Mouse (Mus musculus) limb, embryonic 11.5 days (tissue): ENCODE data around the gene Fgd5. TPM values are rescaled to one million over a fixed set of nuclear protein-coding genes. Genes with fewer than 3 reads are reported as not detected.

Experiments
- ATAC-seq: fragments of 200-750 bp; cut with Nextera tagmentation; 2 replicates; pipeline ENCODE4 v1.8.0; 2017; ENCODE audit warnings: low read depth; ENCODE audit not compliant: insufficient number of reproducible peaks, low FRiP score, low TSS enrichment
- DNase-seq: peaks from one replicate; pipeline ENCODE4 v3.0.0-alpha.2; 2015; ENCODE audit warnings: low spot score
- H3K27ac ChIP-seq: fragments of 300-500 bp; sonication (generic); replicated peaks from 2 replicates; pipeline ENCODE4 v1.5.1; 2014; ENCODE audit warnings: low read depth, mild to moderate bottlenecking, low read length
- H3K27me3 ChIP-seq: fragments of 300-500 bp; sonication (generic); 2 replicates; pipeline ENCODE4 v1.6.1; 2014; ENCODE audit warnings: mild to moderate bottlenecking, low read length, mixed read lengths; ENCODE audit not compliant: control insufficient read depth, insufficient read depth
- H3K36me3 ChIP-seq: fragments of 300-500 bp; sonication (generic); 2 replicates; pipeline ENCODE4 v1.6.1; 2014; ENCODE audit warnings: mild to moderate bottlenecking, low read length, moderate library complexity, mixed read lengths; ENCODE audit not compliant: control insufficient read depth, insufficient read depth
- H3K4me1 ChIP-seq: fragments of 300-500 bp; sonication (generic); 2 replicates; pipeline ENCODE4 v1.6.1; 2014; ENCODE audit warnings: low read length, mixed read lengths; ENCODE audit not compliant: control insufficient read depth, insufficient read depth
- H3K4me2 ChIP-seq: fragments of 300-500 bp; sonication (generic); 2 replicates; pipeline ENCODE4 v1.6.1; 2014; ENCODE audit warnings: low read depth, mild to moderate bottlenecking, moderate library complexity; ENCODE audit not compliant: severe bottlenecking
- H3K4me3 ChIP-seq: fragments of 300-500 bp; sonication (generic); 2 replicates; pipeline ENCODE4 v1.5.1; 2014; ENCODE audit warnings: low read depth, low read length
- H3K9ac ChIP-seq: fragments of 300-500 bp; sonication (generic); 2 replicates; pipeline ENCODE4 v1.6.1; 2014; ENCODE audit warnings: mild to moderate bottlenecking, low read length
- H3K9me3 ChIP-seq: fragments of 300-500 bp; sonication (generic); 2 replicates; pipeline ENCODE4 v1.6.1; 2016; ENCODE audit warnings: low read length; ENCODE audit not compliant: control insufficient read depth
- WGBS: fragments of 180-500 bp; shearing (Covaris S2); extraction: QIAGEN DNeasy Blood & Tissue Kit; methylation state at CpG from one replicate; pipeline ENCODE4 v1.1.7; 2014; 5-methylcytosine and 5-hydroxymethylcytosine counted together
- polyA plus RNA-seq: library from polyadenylated mRNA; unstranded; fragments of >200 nt; fragmentation: Nextera tagmentation; extraction: Ambion mirVana; gene quantifications from 2 replicates; pipeline ENCODE4 v1.2.1, GENCODE M21; 2014

Gene Fgd5
- polyA plus RNA-seq, 1 experiment from 2014 or later: 3.5 TPM

DNA sequence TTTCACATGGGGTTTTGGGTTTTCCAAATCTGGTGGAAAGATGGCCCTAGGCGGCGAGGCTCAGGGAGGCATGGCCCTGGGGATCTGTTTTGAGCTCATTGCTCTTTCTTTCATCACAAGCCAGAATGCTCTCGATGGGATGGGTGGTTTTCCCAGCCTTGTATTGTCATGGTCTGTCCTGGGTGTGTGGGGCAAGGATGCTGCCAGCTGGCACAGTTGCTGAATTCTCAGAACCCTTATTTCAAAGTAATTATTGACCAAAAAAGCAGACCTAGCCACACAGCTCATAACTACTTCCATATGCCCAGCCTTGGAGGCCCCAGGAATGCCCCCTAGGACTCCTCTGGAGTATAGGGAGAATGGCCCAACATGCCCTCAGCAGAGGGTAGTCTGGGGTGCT is 34.9 kb downstream of the Fgd5 start:
- H3K9me3 ChIP-seq: no peaks in the 10 kb centered on the region
- H3K27me3 ChIP-seq: no peaks in the 10 kb centered on the region
- WGBS: 83% methylated on average over 3 of the region's 3 CpGs
- H3K9ac ChIP-seq: no peak overlapping the region
- DNase-seq (no peak), ATAC-seq (no peak)
- no peak overlapping the region for H3K27ac ChIP-seq
- H3K36me3 ChIP-seq: no peaks in the 10 kb centered on the region
- no peak overlapping the region for H3K4me2 ChIP-seq
- H3K4me3 ChIP-seq: no peak overlapping the region
- 0 out of 2 replicates have a peak, but pooled peaks cover 2% of the 10 kb centered on the region for H3K4me1 ChIP-seq

DNA sequence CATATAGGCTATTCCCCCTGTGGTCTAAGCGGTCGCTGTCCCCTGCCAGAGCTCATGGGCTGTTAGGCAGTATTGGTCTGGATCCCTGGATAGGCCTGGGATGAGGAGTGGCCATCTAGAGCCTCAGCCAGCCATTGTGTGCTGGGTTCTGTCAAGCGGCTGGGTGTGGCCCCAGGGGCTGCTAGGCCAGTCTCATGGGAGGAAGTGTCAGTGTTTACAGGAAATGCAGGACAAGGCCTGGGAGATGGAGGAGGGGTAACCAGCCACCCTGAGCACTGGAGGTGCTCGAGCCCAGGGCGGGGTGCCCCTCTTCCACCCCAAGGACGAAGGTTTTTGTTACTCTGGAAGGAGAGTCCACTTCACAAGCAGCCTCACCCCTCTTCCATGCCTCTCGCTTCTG is 36.3 kb downstream of the Fgd5 start:
- Histone ChIP-seq H3K4me3 (no peak overlapping the region), H3K9me3 (no peaks in the 10 kb centered on the region), H3K9ac (no peak overlapping the region), H3K36me3 (no peaks in the 10 kb centered on the region), H3K4me2 (no peak overlapping the region), H3K4me1 (0 out of 2 replicates have a peak, but pooled peaks cover 2% of the 10 kb centered on the region), H3K27ac (no peak overlapping the region), H3K27me3 (no peaks in the 10 kb centered on the region)
- no peak for DNase-seq
- ATAC-seq: no peak
- WGBS: 70% methylated on average over 7 of the region's 7 CpGs

DNA sequence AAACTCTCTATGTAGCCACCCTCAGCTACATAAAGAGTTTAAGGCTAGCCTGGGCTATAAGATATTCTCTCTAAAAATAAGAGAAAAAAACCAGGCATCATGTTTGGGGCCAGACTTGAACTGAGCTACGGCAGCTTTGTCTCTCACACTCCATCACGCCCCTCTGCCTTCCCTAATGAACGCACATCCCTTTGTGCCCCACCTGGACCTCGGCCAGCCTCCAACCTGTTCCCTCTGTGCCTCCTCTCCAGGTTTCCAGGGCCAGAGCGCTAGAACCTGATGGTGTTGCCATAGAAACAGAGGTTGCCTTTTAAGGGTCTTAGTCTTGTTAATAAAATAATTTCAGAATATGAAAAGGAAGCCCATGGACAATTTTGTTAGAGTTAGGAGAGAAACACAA is 37.2 kb downstream of the Fgd5 start:
- no peak overlapping the region for H3K9ac ChIP-seq
- no peak for ATAC-seq
- 84% methylated on average over 5 of the region's 5 CpGs for WGBS

DNA sequence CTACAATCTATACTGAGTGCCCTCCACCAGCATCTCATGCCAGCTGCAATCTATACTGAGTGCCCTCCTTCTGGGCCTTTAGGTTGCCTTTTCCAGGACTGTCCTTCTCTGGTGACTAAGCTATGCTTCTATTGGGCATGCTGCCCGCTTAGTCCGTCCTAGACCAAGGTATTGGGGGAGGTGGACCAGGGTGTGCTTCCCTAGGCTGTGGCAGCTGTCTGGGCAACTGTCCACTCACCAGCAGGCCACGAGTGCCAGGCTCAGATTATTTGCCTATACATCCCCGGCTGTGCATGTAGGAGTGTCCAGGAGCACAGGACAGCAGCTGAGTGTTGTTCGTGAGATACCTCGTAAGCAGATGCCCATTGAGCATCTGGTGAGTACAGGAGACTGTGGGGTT is 38.1 kb downstream of the Fgd5 start:
- 0 out of 2 replicates have a peak, but pooled peaks cover 2% of the 10 kb centered on the region for H3K4me1 ChIP-seq
- H3K27ac ChIP-seq: no peak overlapping the region
- DNase-seq (no peak), ATAC-seq (no peak)
- no peak overlapping the region for H3K9ac ChIP-seq
- H3K27me3 ChIP-seq: no peaks in the 10 kb centered on the region
- H3K4me3 ChIP-seq: no peak overlapping the region
- H3K9me3 ChIP-seq: no peaks in the 10 kb centered on the region
- no peaks in the 10 kb centered on the region for H3K36me3 ChIP-seq
- WGBS: 85% methylated on average over 6 of the region's 6 CpGs
- H3K4me2 ChIP-seq: no peak overlapping the region

More for the DNA sequence above, 37.2 kb downstream of the Fgd5 start:
- H3K27ac ChIP-seq: no peak overlapping the region
- H3K27me3 ChIP-seq: no peaks in the 10 kb centered on the region
- H3K4me3 ChIP-seq: no peak overlapping the region
- no peaks in the 10 kb centered on the region for H3K36me3 ChIP-seq
- H3K4me1 ChIP-seq: 0 out of 2 replicates have a peak, but pooled peaks cover 2% of the 10 kb centered on the region
- no peak overlapping the region for H3K4me2 ChIP-seq
- no peak for DNase-seq
- H3K9me3 ChIP-seq: no peaks in the 10 kb centered on the region

DNA sequence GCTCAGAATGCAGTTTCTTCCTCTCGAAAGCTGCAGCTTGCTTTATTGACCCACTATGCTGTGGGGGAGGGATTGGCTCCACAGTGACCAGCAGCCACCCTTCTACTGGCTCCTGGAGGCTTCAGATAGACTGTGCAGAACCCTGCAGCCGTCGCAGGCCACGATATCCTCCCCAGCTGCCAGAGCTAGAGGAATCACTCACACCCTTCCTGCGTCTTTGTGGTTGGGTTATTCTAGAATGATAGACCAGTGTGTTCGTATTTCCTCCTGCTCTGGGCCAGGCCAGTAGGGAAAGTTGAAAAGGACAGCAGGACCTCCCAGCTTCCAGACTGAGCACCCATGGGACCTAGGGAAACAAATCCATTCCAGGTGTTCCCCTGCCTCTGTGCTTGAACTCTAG is 39.7 kb downstream of the Fgd5 start:
- 0 out of 2 replicates have a peak, but pooled peaks cover 2% of the 10 kb centered on the region for H3K4me1 ChIP-seq
- no peak for DNase-seq
- no peak overlapping the region for H3K9ac ChIP-seq
- no peak overlapping the region for H3K27ac ChIP-seq
- H3K9me3 ChIP-seq: no peaks in the 10 kb centered on the region
- no peak overlapping the region for H3K4me2 ChIP-seq
- 70% methylated on average over 6 of the region's 6 CpGs for WGBS
- no peaks in the 10 kb centered on the region for H3K36me3 ChIP-seq
- H3K4me3 ChIP-seq: no peak overlapping the region
- ATAC-seq: no peak
- no peaks in the 10 kb centered on the region for H3K27me3 ChIP-seq

DNA sequence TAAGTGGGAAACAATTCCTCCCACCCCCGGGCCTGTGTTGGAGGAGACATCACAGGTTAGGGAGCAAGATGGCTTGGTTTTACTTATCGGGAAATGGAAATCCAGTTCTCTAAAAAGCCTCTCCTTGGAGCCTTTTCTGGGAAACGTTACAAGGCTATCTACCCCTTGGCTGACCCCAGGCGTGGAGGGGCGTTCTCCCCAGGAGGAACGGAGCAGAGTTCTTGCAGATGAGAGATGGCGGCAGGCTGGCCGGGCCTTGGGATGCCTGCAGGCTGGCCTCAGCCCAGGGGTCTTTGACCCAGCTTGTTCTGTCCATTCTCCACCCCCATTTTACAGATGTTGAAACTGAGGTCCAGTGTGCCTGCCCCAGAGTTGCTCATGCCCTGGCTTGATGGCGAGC is 42.4 kb downstream of the Fgd5 start:
- Histone ChIP-seq H3K27ac (no peak overlapping the region), H3K27me3 (no peaks in the 10 kb centered on the region), H3K9me3 (no peaks in the 10 kb centered on the region), H3K9ac (no peak overlapping the region), H3K4me2 (no peak overlapping the region), H3K36me3 (no peaks in the 10 kb centered on the region), H3K4me3 (no peak overlapping the region), H3K4me1 (no peaks in the 10 kb centered on the region)
- ATAC-seq (no peak), DNase-seq (no peak)
- 85% methylated on average over 9 of the region's 9 CpGs for WGBS

DNA sequence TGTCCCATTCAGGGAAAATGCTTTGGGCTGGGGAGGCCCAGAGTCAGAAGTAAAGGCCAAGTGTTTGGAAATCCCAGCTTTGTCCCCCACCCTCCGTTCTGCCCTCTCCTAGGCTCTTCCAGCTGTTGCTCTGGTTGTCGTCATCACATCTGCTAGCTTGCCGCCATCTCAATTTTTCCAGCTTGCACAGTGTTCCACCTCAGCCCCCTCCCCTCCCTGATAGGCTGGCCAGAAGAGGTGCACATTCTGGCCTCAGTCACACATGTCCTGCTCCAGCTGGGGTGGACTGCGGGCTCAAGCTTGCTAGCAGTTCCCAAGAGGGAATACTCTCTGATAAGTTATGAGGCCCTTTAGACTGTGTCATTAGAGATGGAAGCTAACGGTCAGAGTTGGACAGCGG is 42.8 kb downstream of the Fgd5 start:
- ATAC-seq: no peak
- Histone ChIP-seq H3K27ac (no peak overlapping the region), H3K4me3 (no peak overlapping the region), H3K4me1 (no peaks in the 10 kb centered on the region), H3K27me3 (no peaks in the 10 kb centered on the region), H3K4me2 (no peak overlapping the region), H3K9ac (no peak overlapping the region), H3K9me3 (no peaks in the 10 kb centered on the region), H3K36me3 (no peaks in the 10 kb centered on the region)
- 74% methylated on average over 6 of the region's 6 CpGs for WGBS
- no peak for DNase-seq

DNA sequence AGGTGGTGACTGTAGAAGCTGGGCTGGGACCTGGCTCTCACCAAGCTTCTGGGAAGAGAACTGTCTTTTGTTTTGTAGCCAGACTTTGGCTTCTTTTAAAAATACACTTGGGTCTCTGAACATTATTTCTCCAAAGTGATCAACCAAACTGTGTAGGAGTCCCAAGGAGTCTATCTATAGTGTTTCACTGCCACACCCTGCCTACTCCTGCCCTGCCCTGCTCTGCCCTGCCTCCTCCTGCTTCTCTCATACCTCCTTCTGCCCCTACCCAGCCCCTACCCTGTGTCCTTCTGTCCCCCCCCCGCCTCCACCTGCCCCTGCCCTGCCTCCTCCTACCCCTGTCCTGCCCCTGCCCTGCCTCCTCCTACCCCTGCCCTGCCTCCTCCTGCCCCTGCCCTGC is 46.6 kb downstream of the Fgd5 start:
- 100% methylated on average over 1 of the region's 1 CpGs for WGBS

DNA sequence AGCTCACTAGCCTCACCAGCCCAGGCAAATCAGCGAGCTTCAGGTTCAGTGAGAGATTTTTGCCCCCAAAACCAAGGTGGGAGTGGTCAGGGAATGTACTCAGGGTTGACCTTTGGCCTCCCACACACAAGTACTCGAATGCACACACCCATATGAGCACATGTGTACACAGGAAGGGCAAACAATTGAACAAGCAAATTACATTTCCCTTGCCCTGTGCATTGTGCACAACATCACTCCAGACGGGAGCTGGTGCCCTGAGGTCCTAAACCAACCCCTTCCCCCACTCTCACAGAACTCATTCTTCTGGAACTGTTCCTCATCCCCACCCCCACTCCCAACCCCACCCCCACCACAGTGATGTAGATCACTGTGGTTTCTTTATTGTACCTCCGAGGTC is 48.7 kb downstream of the Fgd5 start:
- no peak for ATAC-seq
- no peak for DNase-seq
- Histone ChIP-seq H3K9me3 (no peaks in the 10 kb centered on the region), H3K4me1 (no peaks in the 10 kb centered on the region), H3K36me3 (no peaks in the 10 kb centered on the region), H3K9ac (no peak overlapping the region), H3K4me2 (no peak overlapping the region), H3K27me3 (no peaks in the 10 kb centered on the region), H3K4me3 (no peak overlapping the region), H3K27ac (no peak overlapping the region)
- WGBS: 75% methylated on average over 4 of the region's 4 CpGs

More for the DNA sequence above, 46.6 kb downstream of the Fgd5 start:
- Histone ChIP-seq H3K9ac (no peak overlapping the region), H3K4me3 (no peak overlapping the region), H3K27me3 (no peaks in the 10 kb centered on the region), H3K4me2 (no peak overlapping the region), H3K4me1 (no peaks in the 10 kb centered on the region), H3K9me3 (no peaks in the 10 kb centered on the region), H3K27ac (no peak overlapping the region), H3K36me3 (no peaks in the 10 kb centered on the region)
- DNase-seq: no peak
- no peak for ATAC-seq
